In the genomic region with DNA sequence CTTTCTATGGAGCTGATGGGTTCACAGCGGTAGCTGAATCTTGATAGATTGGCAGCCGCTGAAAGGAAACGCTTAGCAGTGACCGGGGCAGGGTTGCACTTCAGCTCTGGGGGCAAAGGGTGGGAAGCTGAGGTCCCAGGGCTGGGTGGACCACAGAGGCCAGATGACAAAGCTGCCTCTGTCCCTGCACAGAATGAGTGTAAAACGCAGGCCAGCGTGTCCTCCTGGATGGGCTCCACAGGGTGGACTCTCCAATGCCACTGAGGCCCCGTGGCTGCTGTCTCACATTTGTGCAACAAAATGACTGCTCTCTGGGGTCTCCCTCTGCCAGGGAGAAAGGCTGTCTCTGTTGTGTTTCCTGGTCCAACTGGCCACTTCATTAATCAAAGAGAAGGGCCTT, we compare ENCODE assay signal across 22 mouse cellular contexts.
DNase-seq lines count a peak whose midpoint lies in the region; ATAC-seq and TF ChIP-seq lines count a peak whose summit lies in the region.
"Had no signal": no experiment of that assay in that cellular context is flagged by ENCODE, and none has a peak within 500 bp of the region (broad histone marks: within the 10 kb centered on the region; RNA-seq: fewer than 3 reads in every experiment).

No protein-coding gene starts in this region.

- H3K36me3 ChIP-seq in hindbrain, embryonic 10.5 days, result no peaks in the 10 kb centered on the region
- H3K36me3 ChIP-seq in hindbrain, embryonic 13.5 days, result no peaks in the 10 kb centered on the region
- no peaks in the 10 kb centered on the region for H3K36me3 ChIP-seq in neural tube, embryonic 15.5 days
- no peaks in the 10 kb centered on the region for H3K36me3 ChIP-seq in limb, embryonic 11.5 days (ENCODE audit: control insufficient read depth, insufficient read depth, low read length)
- H3K36me3 ChIP-seq: embryonic facial prominence, embryonic 15.5 days; heart, embryonic 13.5 days; stomach, embryonic 15.5 days had no signal

- 0 out of 2 replicates have a peak overlapping the region, but pooled peaks have one; percentile 57 for H3K27ac ChIP-seq in hindbrain, embryonic 10.5 days
- H3K27ac ChIP-seq in hindbrain, embryonic 13.5 days, result no peak overlapping the region
- H3K27ac ChIP-seq in neural tube, embryonic 15.5 days (replicated peaks), result no peak overlapping the region
- H3K27ac ChIP-seq in limb, embryonic 11.5 days (replicated peaks; ENCODE audit: low read depth, low read length), result no peak overlapping the region
- no peak overlapping the region for H3K27ac ChIP-seq in layer of hippocampus, adult 2 months
- H3K27ac ChIP-seq: embryonic facial prominence, embryonic 15.5 days; heart, embryonic 13.5 days; stomach, embryonic 15.5 days had no signal

- ATAC-seq in hindbrain, embryonic 13.5 days (ENCODE audit: low FRiP score), result no peak
- ATAC-seq in neural tube, embryonic 15.5 days (ENCODE audit: low FRiP score), result no peak
- no peak for ATAC-seq in limb, embryonic 11.5 days (ENCODE audit: insufficient number of reproducible peaks, low FRiP score, low TSS enrichment, low read depth)
- no peak for ATAC-seq in megakaryocyte, adult 5-6 weeks (ENCODE audit: poor library complexity, severe bottlenecking)
- ATAC-seq: inflammation-experienced regulatory T-cells, adult 6 months had no signal

- H3K4me3 ChIP-seq in hindbrain, embryonic 10.5 days, result no peak overlapping the region
- H3K4me3 ChIP-seq in hindbrain, embryonic 13.5 days, result no peak overlapping the region
- no peak overlapping the region for H3K4me3 ChIP-seq in neural tube, embryonic 15.5 days (replicated peaks)
- H3K4me3 ChIP-seq in limb, embryonic 11.5 days (ENCODE audit: low read depth, low read length), result no peak overlapping the region
- H3K4me3 ChIP-seq in layer of hippocampus, adult 2 months, result no peak overlapping the region
- H3K4me3 ChIP-seq: embryonic facial prominence, embryonic 15.5 days; heart, embryonic 13.5 days; stomach, embryonic 15.5 days had no signal

- H3K4me2 ChIP-seq in hindbrain, embryonic 13.5 days, result no peak overlapping the region
- no peak overlapping the region for H3K4me2 ChIP-seq in neural tube, embryonic 15.5 days
- H3K4me2 ChIP-seq in limb, embryonic 11.5 days (ENCODE audit: low read depth, severe bottlenecking), result no peak overlapping the region
- H3K4me2 ChIP-seq: embryonic facial prominence, embryonic 15.5 days; heart, embryonic 13.5 days; midbrain, embryonic 11.5 days; stomach, embryonic 15.5 days had no signal

- no peak for TF ChIP-seq CTCF in layer of hippocampus, adult 2 months (conservative IDR thresholded peaks at IDR 0.05)

- WGBS in hindbrain, embryonic 10.5 days, result 17% methylated on average over 7 of the region's 7 CpGs
- 7% methylated on average over 7 of the region's 7 CpGs for WGBS in hindbrain, embryonic 13.5 days
- 3% methylated on average over 7 of the region's 7 CpGs for WGBS in neural tube, embryonic 15.5 days
- WGBS in limb, embryonic 11.5 days, result 7% methylated on average over 7 of the region's 7 CpGs

- peak; percentile 57 for DNase-seq in hindbrain, embryonic 10.5 days (ENCODE audit: low spot score)
- DNase-seq in neural tube, embryonic 10.5 days (ENCODE audit: extremely low spot score, low spot score), result peak; percentile 77
- DNase-seq in limb, embryonic 11.5 days (ENCODE audit: low spot score), result peak; percentile 41
- no peak for DNase-seq in layer of hippocampus, adult 2 months (ENCODE audit: low spot score in 2 of 2)
- no peak for DNase-seq in adrenal gland, postnatal 10 days
- DNase-seq: adrenal gland, postnatal 36 days; cerebellum, adult 11-12 months; cerebellum, postnatal 36 days; kidney, adult 9 months; lung, adult 2 months; lung, postnatal 36 days; retina, postnatal 1 day; thymus, adult 18-20 months had no signal

- no peaks in the 10 kb centered on the region for H3K27me3 ChIP-seq in hindbrain, embryonic 10.5 days (ENCODE audit: insufficient read depth, poor library complexity, severe bottlenecking)
- H3K27me3 ChIP-seq in hindbrain, embryonic 13.5 days, result no peaks in the 10 kb centered on the region
- no peaks in the 10 kb centered on the region for H3K27me3 ChIP-seq in neural tube, embryonic 15.5 days (replicated peaks)
- H3K27me3 ChIP-seq in limb, embryonic 11.5 days (ENCODE audit: control insufficient read depth, insufficient read depth, low read length), result no peaks in the 10 kb centered on the region
- H3K27me3 ChIP-seq: CH12.LX; embryonic facial prominence, embryonic 15.5 days; heart, embryonic 13.5 days; stomach, embryonic 15.5 days had no signal

- no peaks in the 10 kb centered on the region for H3K9me3 ChIP-seq in hindbrain, embryonic 10.5 days
- no peaks in the 10 kb centered on the region for H3K9me3 ChIP-seq in hindbrain, embryonic 13.5 days
- H3K9me3 ChIP-seq in neural tube, embryonic 15.5 days (replicated peaks), result no peaks in the 10 kb centered on the region
- H3K9me3 ChIP-seq in limb, embryonic 11.5 days (ENCODE audit: control insufficient read depth, low read length), result no peaks in the 10 kb centered on the region
- H3K9me3 ChIP-seq: embryonic facial prominence, embryonic 15.5 days; heart, embryonic 13.5 days; stomach, embryonic 15.5 days had no signal

- H3K9ac ChIP-seq in hindbrain, embryonic 13.5 days, result no peak overlapping the region
- H3K9ac ChIP-seq in neural tube, embryonic 15.5 days (replicated peaks), result no peak overlapping the region
- H3K9ac ChIP-seq in limb, embryonic 11.5 days (ENCODE audit: low read length), result no peak overlapping the region
- H3K9ac ChIP-seq: embryonic facial prominence, embryonic 15.5 days; heart, embryonic 13.5 days; stomach, embryonic 15.5 days had no signal

- peaks cover 29% of the 10 kb centered on the region for H3K4me1 ChIP-seq in hindbrain, embryonic 10.5 days (replicated peaks)
- H3K4me1 ChIP-seq in hindbrain, embryonic 13.5 days (replicated peaks), result peaks cover 37% of the 10 kb centered on the region
- peaks cover 27% of the 10 kb centered on the region for H3K4me1 ChIP-seq in neural tube, embryonic 15.5 days
- H3K4me1 ChIP-seq in limb, embryonic 11.5 days (ENCODE audit: control insufficient read depth, insufficient read depth, low read length), result peaks cover 15% of the 10 kb centered on the region
- H3K4me1 ChIP-seq: embryonic facial prominence, embryonic 15.5 days had no signal

Comparison
In these comparisons a context has a peak if more than half of its experiments do, and no peak if none do; other contexts are left out.
1. DNase-seq: peak in hindbrain, embryonic 10.5 days (single experiment), neural tube, embryonic 10.5 days (single experiment) and limb, embryonic 11.5 days (single experiment); none in layer of hippocampus, adult 2 months (0 of 2) and adrenal gland, postnatal 10 days (single experiment).